Mouse (Mus musculus) hindbrain, embryonic 10.5 days (tissue): Measurements from ENCODE around the gene Fndc3a. TPM values are rescaled to one million over a fixed set of nuclear protein-coding genes. Genes with fewer than 3 reads are reported as not detected.

ENCODE experiments used
- DNase-seq: peaks from one replicate; pipeline ENCODE4 v3.0.0-alpha.2; 2017; ENCODE audit warnings: low spot score
- H3K27ac ChIP-seq: fragments of 300-500 bp; sonication (generic); 2 replicates; pipeline ENCODE4 v1.5.1; 2016; ENCODE audit warnings: mild to moderate bottlenecking, moderate library complexity
- H3K27me3 ChIP-seq: fragments of 300-500 bp; sonication (generic); 2 replicates; pipeline ENCODE4 v1.6.1; 2016; ENCODE audit warnings: mild to moderate bottlenecking; ENCODE audit not compliant: poor library complexity, insufficient read depth, severe bottlenecking
- H3K36me3 ChIP-seq: fragments of 300-500 bp; sonication (generic); 2 replicates; pipeline ENCODE4 v1.6.1; 2016; ENCODE audit warnings: mild to moderate bottlenecking, moderate library complexity
- H3K4me1 ChIP-seq: fragments of 300-500 bp; sonication (generic); replicated peaks from 2 replicates; pipeline ENCODE4 v1.6.1; 2016; ENCODE audit warnings: mild to moderate bottlenecking
- H3K4me3 ChIP-seq: fragments of 300-500 bp; sonication (generic); 2 replicates; pipeline ENCODE4 v1.5.1; 2016; ENCODE audit warnings: mild to moderate bottlenecking, moderate library complexity
- H3K9me3 ChIP-seq: fragments of 300-500 bp; sonication (generic); 2 replicates; pipeline ENCODE4 v1.6.1; 2016; ENCODE audit warnings: mild to moderate bottlenecking, moderate library complexity
- WGBS: fragments of 180-500 bp; shearing (Covaris S2); methylation state at CpG from one replicate; pipeline ENCODE4 v1.1.7; 2016; 5-methylcytosine and 5-hydroxymethylcytosine counted together
- polyA plus RNA-seq: library from polyadenylated mRNA; unstranded; fragments of >200 nt; fragmentation: Nextera tagmentation; extraction: Ambion mirVana; gene quantifications from 2 replicates; pipeline ENCODE4 v1.2.1, GENCODE M21; 2016

The Fndc3a gene
- polyA plus RNA-seq, 1 experiment from 2014 or later = 38.7 TPM

GRCm38 (mm10) chr14:72506018-72506722 lies 203.6 kb downstream of the Fndc3a start:
- peak overlapping the region; percentile 50 for H3K27ac ChIP-seq
- 11% methylated on average over 12 of the region's 12 CpGs for WGBS
- peaks cover 13% of the 10 kb centered on the region for H3K4me1 ChIP-seq
- peak; percentile 33 for DNase-seq
- H3K27me3 ChIP-seq = no peaks in the 10 kb centered on the region
- peak overlapping the region; percentile 49 for H3K4me3 ChIP-seq
- H3K36me3 ChIP-seq = no peaks in the 10 kb centered on the region
- H3K9me3 ChIP-seq = no peaks in the 10 kb centered on the region

- Histone ChIP-seq H3K4me1 (peaks cover 13% of the 10 kb centered on the region), H3K36me3 (no peaks in the 10 kb centered on the region), H3K9me3 (no peaks in the 10 kb centered on the region), H3K27me3 (no peaks in the 10 kb centered on the region), H3K4me3 (no peak overlapping the region), H3K27ac (no peak overlapping the region)
- DNase-seq = no peak
- WGBS = 88% methylated on average over 1 of the region's 1 CpGs
These were observed 204.8 kb downstream of the Fndc3a start for GRCm38 (mm10) chr14:72504985-72505384.

DNA sequence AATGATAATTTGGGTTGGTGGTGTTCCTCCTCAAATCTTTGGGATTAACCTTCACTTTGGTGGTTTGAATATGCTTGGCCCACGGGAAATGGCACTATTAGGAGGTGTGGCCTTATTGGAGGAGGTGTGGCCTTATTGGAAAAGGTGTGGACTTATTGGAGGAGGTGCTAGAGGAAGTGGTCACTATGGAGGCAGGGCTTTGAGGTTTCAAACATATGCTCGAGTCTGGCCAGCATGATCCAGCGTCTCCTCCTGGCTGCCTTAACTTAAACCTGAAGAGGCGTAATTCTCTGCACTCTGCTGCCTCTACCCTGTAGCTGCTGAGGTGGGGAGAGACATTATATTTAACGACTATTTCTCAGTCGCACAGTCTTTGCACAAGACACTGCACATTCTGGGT lies 206.6 kb downstream of the Fndc3a start:
- Histone ChIP-seq H3K4me3 (no peak overlapping the region), H3K9me3 (no peaks in the 10 kb centered on the region), H3K27me3 (no peaks in the 10 kb centered on the region), H3K36me3 (no peaks in the 10 kb centered on the region), H3K4me1 (peaks cover 13% of the 10 kb centered on the region), H3K27ac (no peak overlapping the region)
- DNase-seq = no peak
- 45% methylated on average over 6 of the region's 6 CpGs for WGBS

GRCm38 (mm10) chr14:72493775-72494174 lies 216.0 kb downstream of the Fndc3a start:
- Histone ChIP-seq H3K36me3 (no peaks in the 10 kb centered on the region), H3K4me1 (no peaks in the 10 kb centered on the region), H3K9me3 (no peaks in the 10 kb centered on the region), H3K4me3 (no peak overlapping the region), H3K27ac (no peak overlapping the region), H3K27me3 (no peaks in the 10 kb centered on the region)
- 70% methylated on average over 1 of the region's 1 CpGs for WGBS
- no peak for DNase-seq

DNA sequence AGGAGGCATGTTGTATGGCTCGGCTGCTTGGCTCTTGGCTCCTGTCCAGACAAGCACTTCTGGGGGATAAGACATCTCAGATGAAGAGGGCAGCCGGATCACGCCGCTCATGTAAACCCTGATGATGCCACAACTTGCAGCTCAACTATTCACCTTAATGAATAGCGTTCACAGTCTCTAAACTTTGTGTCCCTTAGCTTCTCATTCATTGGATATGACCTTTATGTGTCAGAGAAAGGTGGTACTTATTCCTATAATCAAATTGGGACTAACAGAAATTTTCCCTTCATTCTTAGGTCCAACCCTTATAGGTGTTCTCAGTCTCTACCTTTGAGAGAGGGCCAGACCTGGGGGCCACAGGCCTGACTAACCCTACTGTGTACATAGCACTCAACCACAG lies 218.1 kb downstream of the Fndc3a start, which contains the start of gene Gm9195:
Gene Gm9195, minus strand, starts transcription at position 101 of the 400 bp plus-strand sequence.
- WGBS = 91% methylated on average over 5 of the region's 5 CpGs
- no peak within 1 kb of the TSS for H3K27ac ChIP-seq
- no peaks in the 10 kb centered on the region for H3K9me3 ChIP-seq
- no peak within 1 kb of the TSS for H3K4me3 ChIP-seq
- no peaks in the 10 kb centered on the region for H3K4me1 ChIP-seq
- no peaks in the 10 kb centered on the region for H3K36me3 ChIP-seq
- DNase-seq = no peak
- H3K27me3 ChIP-seq = no peaks in the 10 kb centered on the region

- no peak for DNase-seq
- no peaks in the 10 kb centered on the region for H3K36me3 ChIP-seq
- H3K4me3 ChIP-seq = no peak overlapping the region
- 95% methylated on average over 3 of the region's 3 CpGs for WGBS
- no peaks in the 10 kb centered on the region for H3K9me3 ChIP-seq
- no peaks in the 10 kb centered on the region for H3K27me3 ChIP-seq
- no peaks in the 10 kb centered on the region for H3K4me1 ChIP-seq
- no peak overlapping the region for H3K27ac ChIP-seq
These were observed 219.4 kb downstream of the Fndc3a start for GRCm38 (mm10) chr14:72490367-72490766.

Other genes starting within 250 kb of the Fndc3a start
- gene Gm9195, start 218.2 kb downstream of the Fndc3a start, polyA plus RNA-seq = not detected in 2 replicates